Mouse (Mus musculus) left cerebral cortex, postnatal 10 days (tissue): ENCODE data around the gene Uvssa. TPM values are rescaled to one million over a fixed set of nuclear protein-coding genes. Genes with fewer than 3 reads are reported as not detected.

Experiments used
- DNase-seq, 2 experiments: peaks; one replicate each; pipeline ENCODE4 v3.0.0; 2021 to 2022; ENCODE audit warnings: low spot score in 2 of 2, mixed read lengths in 1 of 2; ENCODE audit errors: extremely low spot score in 1 of 2
- intact Hi-C: fragments of 180-260 bp; cut with DNase I; formaldehyde crosslinking; loops from one replicate; pipeline ENCODE4 v1.15.1; 2025
- total RNA-seq, 2 experiments: library from RNA; stranded (reverse); gene quantifications; 2 replicates each; pipeline ENCODE4 v1.2.3; 2021

Uvssa gene
- total RNA-seq, 2 experiments from 2014 or later: 8.7 to 10.2 TPM

- intact Hi-C loops: no loop called here
Measured at GRCm38 (mm10) chr5:33368651-33369050, 9.7 kb upstream of the Uvssa start.

GRCm38 (mm10) chr5:33371137-33371536 is 7.2 kb upstream of the Uvssa start:
- DNase-seq: peak in 1 of 2 experiments; percentile 51
- intact Hi-C loops: loop anchor here (5.0 kb wide), 1 partner anchor 34 kb away; the partner anchor contains the start of gene Maea

More at GRCm38 (mm10) chr5:33368651-33369050, 9.7 kb upstream of the Uvssa start:
- no peak for DNase-seq

DNA sequence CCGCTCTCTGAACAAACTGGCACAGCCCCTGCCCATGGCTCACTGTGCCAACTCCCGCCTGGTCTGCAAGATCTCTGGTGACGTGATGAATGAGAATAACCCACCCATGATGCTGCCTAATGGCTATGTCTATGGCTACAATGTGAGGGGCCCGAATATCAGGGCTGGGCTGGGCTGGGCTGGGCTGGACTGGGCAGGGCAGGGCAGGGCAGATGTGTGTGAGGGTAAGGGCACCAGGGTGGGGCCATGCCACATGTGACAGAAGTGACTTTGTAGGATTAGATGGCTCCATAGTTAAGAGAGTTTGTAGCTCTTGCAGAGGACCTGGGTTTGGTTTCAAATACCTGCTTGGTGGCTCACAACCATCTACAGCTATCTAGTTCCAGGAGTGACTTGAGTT is 6.7 kb upstream of the Uvssa start:
- intact Hi-C loops: loop anchor here (5.0 kb wide), 1 partner anchor 34 kb away; the partner anchor contains the start of gene Maea

DNA sequence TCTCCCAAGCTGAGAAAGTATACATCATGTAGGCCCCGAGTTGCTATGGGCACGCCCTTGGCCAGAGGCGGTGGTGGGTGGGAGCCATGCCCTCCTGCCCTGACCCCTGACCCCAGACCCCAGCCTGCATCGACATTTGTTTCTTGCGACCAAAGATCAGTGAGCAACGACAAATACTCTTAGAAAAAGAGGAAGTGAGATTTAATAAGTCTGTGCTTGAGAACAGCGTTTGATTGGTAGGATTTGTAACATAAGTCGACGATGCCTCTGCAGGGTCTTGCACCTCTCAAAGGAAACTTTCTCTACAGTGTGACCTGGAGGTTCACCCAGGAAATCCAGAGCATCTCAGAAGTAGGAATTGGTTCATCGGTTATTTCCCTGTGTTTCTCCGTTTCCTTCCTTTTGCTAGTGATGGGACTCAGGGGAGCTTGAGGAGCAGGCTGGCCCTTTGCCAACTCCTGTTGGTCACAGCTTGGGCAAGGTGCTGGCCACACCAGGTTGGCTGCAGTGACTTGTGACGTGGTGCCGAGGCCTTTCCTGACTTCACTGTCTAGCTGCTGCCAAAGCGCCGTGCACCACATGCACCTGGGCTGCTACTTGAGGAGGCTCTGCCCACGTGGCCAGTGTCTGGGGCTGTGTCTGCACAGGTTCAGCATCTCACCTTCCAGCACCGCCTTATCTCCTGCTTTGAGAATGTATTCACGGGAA is 5.9 kb upstream of the Uvssa start:
- intact Hi-C loops: loop anchor here (5.0 kb wide), 1 partner anchor 35 kb away; the partner anchor contains the start of gene Maea
- DNase-seq: peak in 1 of 2 experiments; percentile 45

More for the DNA sequence above, 6.7 kb upstream of the Uvssa start:
- DNase-seq: no peak

DNA sequence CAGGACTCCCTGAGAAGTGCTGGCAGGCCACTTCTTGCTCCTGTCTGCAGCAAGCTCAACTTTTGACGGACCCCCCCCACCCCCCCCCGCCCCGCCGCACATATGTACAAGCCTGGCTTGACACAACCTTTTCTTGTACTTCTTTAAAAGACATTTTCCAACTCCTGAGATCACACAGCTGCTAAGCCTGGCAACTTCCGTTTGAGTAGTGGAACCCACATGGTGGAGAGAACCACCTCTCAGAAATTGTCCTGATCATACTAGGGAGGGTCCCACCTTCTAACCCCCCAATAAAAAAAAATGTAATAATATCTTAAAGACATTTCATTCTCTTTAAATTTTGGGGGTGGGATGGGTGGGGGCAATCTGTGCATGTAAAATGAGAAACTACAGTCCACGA is 1.2 kb upstream of the Uvssa start:
- intact Hi-C loops: loop anchor here (2.0 to 5.0 kb wide), 2 partner anchors 102 to 175 kb away; partner anchors contain the start of gene Ctbp1
- no peak for DNase-seq

DNA sequence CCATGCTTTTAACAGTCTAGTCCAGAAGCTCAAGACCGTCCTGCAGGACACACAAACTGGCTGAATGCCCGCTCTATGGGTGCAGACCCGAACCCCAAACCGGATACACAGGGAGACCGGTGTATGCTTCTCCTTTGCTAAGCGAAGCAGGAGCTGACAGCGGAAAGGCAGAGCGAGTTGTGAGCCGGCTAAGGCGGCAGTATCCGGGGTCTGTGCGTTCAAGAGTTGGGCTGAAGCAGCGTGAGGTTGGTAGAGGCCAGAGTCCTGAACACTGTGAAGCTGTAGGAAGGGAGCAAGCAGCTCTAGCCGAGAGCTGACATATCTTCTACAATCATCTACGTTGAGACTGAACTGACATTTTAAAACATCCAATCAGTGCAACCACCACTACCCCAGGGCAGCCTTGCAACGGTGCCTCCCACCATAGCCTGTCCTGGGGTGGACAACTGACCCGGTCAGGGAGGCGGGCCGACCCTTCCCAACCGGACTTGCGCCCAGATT is 498 bp upstream of the Uvssa start:
- peak in 1 of 2 experiments; percentile 63 for DNase-seq
- intact Hi-C loops: loop anchor here (2.0 to 5.0 kb wide), 2 partner anchors 103 to 176 kb away; partner anchors contain the start of gene Ctbp1

- intact Hi-C loops: no loop called here
- no peak for DNase-seq
Measured at GRCm38 (mm10) chr5:33387550-33387949, 9.2 kb downstream of the Uvssa start.

DNA sequence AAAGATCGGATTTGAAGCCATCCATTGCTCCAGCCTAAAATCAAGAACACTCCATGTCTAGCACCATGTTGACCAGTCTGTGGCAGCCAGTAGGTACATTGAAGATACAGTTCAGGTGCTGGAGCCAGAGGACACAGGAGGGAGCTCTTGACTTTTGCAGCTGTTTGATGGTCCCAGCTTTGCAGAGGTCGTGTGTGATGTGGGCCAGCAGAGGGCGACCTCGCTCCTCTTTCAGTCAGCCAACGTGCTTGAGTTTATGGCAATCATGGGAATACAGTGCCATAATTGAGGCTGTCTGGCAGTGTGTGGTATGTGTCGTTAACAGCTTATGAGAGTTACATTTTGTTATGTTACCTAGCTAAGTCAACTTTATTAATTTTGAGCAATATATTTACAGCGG is 15.5 kb downstream of the Uvssa start:
- DNase-seq: peak; percentile 73 to 77
- intact Hi-C loops: loop anchor here (2.0 to 5.0 kb wide), 3 partner anchors 49 to 195 kb away; no protein-coding TSS in a partner anchor

DNA sequence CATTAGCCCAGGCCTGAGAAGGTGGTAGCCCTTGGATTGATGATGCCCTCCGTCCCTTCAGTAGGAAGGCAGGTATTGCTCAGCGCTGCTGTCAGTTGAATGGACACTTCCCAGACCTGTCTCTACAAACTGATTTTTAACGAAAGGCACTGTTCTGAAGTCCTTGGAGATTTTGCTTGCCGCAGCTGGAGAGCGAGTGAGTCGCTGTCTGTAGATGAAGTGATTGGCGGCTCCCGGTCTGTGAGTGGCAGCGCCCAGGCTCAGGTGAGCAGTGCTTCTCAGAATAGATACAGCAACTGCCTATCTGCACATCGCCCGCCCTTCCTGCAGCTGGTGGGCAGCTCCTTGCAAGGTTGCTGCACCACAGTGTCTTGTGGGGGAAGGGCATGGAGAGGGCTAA is 17.3 kb downstream of the Uvssa start:
- no peak for DNase-seq
- intact Hi-C loops: loop anchor here (2.0 kb wide), 1 partner anchor 47 kb away; no protein-coding TSS in a partner anchor

DNA sequence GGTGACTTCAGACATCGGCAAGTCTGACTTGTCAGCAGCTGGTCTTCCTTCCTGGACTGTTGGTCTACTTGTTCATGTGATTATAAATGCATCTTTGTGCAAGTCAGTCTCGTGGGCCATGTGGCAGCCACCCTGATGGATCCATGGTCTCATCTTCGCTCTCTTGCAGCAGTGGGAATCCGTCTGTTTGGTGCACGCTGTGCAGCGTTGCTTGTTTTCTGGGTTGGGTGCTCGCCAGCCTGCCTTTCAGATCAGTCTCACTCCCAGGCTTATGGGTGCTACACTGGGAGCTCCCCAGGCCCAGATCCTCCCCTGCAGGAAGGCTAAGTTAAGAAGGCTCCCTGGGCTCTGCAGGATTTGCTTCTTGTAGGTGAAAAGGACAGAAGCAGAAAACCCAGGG is 18.5 kb downstream of the Uvssa start:
- intact Hi-C loops: no loop called here
- DNase-seq: peak in 1 of 2 experiments; percentile 43

- intact Hi-C loops: no loop called here
- peak in 1 of 2 experiments; percentile 16 for DNase-seq
Measured at GRCm38 (mm10) chr5:33400819-33401218, 22.5 kb downstream of the Uvssa start.

DNA sequence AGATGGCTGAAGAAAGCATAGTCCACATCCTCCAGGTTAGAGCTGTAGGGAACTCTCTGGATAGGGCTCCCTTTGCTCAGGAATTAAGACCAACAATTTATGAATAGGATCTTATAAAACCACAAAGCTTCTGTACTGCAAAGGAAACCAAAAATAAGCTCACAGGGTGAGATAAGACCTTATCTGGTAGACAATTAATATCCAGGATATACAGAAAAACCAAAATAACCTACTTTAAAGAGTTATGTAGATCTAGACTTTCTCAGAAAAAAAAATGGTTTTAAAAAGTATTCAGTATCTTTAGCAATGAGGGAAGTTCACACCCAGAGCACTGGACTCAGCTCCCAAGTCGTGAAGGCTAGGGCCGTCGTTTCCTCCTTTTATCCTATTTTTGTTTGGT is 42.0 kb downstream of the Uvssa start:
- DNase-seq: no peak

GRCm38 (mm10) chr5:33427461-33427860 is 49.1 kb downstream of the Uvssa start:
- intact Hi-C loops: no loop called here

More for the DNA sequence above, 42.0 kb downstream of the Uvssa start:
- intact Hi-C loops: no loop called here

DNA sequence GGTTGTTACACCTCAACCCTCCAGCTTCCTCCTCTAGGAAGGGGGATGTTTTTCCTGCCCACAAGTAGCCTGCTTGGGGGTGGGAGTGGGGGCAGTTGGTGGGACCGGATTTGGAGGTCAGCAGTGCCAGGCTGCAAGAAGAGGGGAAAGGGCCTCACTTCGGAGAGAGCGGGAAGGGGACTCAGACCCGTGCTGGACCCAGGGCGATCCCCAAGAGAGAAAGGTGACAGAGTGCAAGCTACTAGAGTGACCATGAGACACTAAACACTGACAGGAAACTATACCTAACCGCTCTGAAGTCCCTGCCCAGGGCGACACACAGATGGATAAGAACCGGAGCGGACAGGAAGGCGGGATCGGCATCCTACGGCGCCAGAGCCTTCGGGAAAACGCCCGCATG is 51.8 kb downstream of the Uvssa start:
- intact Hi-C loops: loop anchor here (10.0 kb wide), 1 partner anchor 1965 kb away; no protein-coding TSS in a partner anchor
- DNase-seq: peak in 1 of 2 experiments; percentile 13

More at GRCm38 (mm10) chr5:33427461-33427860, 49.1 kb downstream of the Uvssa start:
- peak in 1 of 2 experiments; percentile 1 for DNase-seq

GRCm38 (mm10) chr5:33430511-33431172 is 52.3 kb downstream of the Uvssa start:
- intact Hi-C loops: loop anchor here (10.0 kb wide), 1 partner anchor 1964 kb away; no protein-coding TSS in a partner anchor
- DNase-seq: peak in 1 of 2 experiments; percentile 20

GRCm38 (mm10) chr5:33431173-33432005 is 53.0 kb downstream of the Uvssa start:
- intact Hi-C loops: loop anchor here (10.0 kb wide), 1 partner anchor 1963 kb away; no protein-coding TSS in a partner anchor
- DNase-seq: peak in 1 of 2 experiments; percentile 22

DNA sequence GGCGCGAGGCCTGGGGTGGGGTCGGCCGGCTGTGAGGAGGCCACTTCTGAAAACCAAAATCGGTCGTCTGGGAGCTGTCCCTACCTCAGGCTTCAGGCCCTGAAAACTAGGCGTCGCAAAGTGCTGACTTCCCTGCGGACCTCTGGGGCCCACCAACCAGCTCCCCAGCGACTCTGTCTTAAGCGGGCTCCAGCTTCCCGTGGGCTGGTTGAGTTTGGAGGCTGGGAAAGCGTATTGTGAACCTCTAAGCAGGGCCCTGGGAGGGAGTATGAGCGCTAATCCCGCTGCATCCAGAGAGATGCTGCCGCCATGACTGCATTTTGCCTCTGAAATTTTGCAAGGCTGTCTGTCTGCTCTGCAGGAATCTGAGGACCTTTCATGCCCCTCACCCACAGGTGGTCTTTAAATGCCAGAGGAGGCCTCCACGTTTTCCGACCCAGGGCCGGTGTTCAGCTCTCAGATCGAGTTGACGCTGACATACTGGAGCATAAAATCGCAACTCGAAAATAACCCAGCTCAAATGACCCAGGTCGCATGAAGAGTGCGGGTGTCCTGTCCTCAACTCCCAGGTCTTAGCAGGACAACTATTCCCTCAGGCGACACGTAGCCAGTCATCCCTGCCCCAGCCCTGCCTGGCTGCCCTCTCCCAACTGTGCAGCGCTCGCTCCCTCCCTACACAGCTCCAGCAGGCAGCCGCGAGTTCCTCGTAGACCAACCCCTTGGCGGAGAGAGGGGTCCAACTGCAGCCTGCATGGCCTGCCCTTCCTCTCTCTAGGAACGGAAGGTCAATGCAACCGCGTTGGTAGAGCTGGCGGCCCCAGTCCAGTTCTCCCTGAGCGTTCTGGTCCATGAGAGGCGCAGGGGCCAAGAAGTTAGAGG is 53.9 kb downstream of the Uvssa start:
- intact Hi-C loops: loop anchor here (10.0 kb wide), 1 partner anchor 1963 kb away; no protein-coding TSS in a partner anchor
- DNase-seq: peak in 1 of 2 experiments; percentile 22
